Mouse (Mus musculus) cerebellum, adult 2 months (tissue): ENCODE measurements at regions not wholly inside any gene's neighbourhood (a gene's known extent, or its start where the extent isn't known, plus 50 kb on each side); places are given as distances from the start of the nearest gene placed in this dataset.

Experiments used
- DNase-seq, 2 experiments: peaks; one replicate each; pipeline ENCODE4 v3.0.0; 2021
- H3K27ac ChIP-seq: fragments of 200-500 bp; 2 replicates; pipeline ENCODE4 v1.5.1; 2012; ENCODE audit warnings: low read length, control low read depth, inconsistent platforms; ENCODE audit not compliant: insufficient read depth
- H3K27me3 ChIP-seq: fragments of 200-500 bp; 2 replicates; pipeline ENCODE4 v1.6.1; 2012; ENCODE audit warnings: inconsistent platforms, mild to moderate bottlenecking, low read length, moderate library complexity; ENCODE audit not compliant: control insufficient read depth, insufficient read depth
- H3K4me1 ChIP-seq: fragments of 200-500 bp; 2 replicates; pipeline ENCODE4 v1.6.1; 2011; ENCODE audit warnings: low read length; ENCODE audit not compliant: control insufficient read depth, insufficient read depth
- H3K4me3 ChIP-seq: fragments of 200-500 bp; replicated peaks from 2 replicates; pipeline ENCODE3; 2011; ENCODE audit warnings: mild to moderate bottlenecking, low read depth, low read length, control low read depth; ENCODE audit not compliant: insufficient read depth
- CTCF ChIP-seq: fragments of 200-500 bp; IDR thresholded peaks from 2 replicates; pipeline ENCODE4 v1.5.1; 2011; ENCODE audit warnings: low read depth, mild to moderate bottlenecking, control low read depth, low read length, moderate library complexity, borderline replicate concordance; ENCODE audit not compliant: insufficient read depth
- POLR2A ChIP-seq: fragments of 200-500 bp; IDR thresholded peaks from 2 replicates; pipeline ENCODE4 v1.6.1; 2011; ENCODE audit warnings: low read length, control low read depth, borderline replicate concordance; ENCODE audit not compliant: insufficient read depth
- WGBS: fragments of 180-500 bp; shearing (Covaris S2); methylation state at CpG from one replicate; pipeline ENCODE4 v1.1.7; 2018; 5-methylcytosine and 5-hydroxymethylcytosine counted together

GRCm38 (mm10) chr5:116934585-116934984 lies 181.3 kb downstream of the Suds3 start:
- 77% methylated on average over 5 of the region's 5 CpGs for WGBS

GRCm38 (mm10) chr5:116934151-116934550 lies 181.8 kb downstream of the Suds3 start:
- no peak for DNase-seq
- 70% methylated on average over 3 of the region's 3 CpGs for WGBS
- no peaks in the 10 kb centered on the region for H3K27me3 ChIP-seq

More at GRCm38 (mm10) chr5:116934585-116934984, 181.3 kb downstream of the Suds3 start:
- Histone ChIP-seq H3K4me3 (no peak overlapping the region), H3K4me1 (no peaks in the 10 kb centered on the region), H3K27ac (no peak overlapping the region), H3K27me3 (no peaks in the 10 kb centered on the region)
- no peak for DNase-seq
- no peak for TF ChIP-seq POLR2A
- TF ChIP-seq CTCF: no peak

GRCm38 (mm10) chr5:116933105-116933504 lies 182.8 kb downstream of the Suds3 start:
- WGBS: 95% methylated on average over 5 of the region's 5 CpGs
- no peaks in the 10 kb centered on the region for H3K27me3 ChIP-seq
- H3K4me3 ChIP-seq: no peak overlapping the region
- no peak overlapping the region for H3K27ac ChIP-seq
- H3K4me1 ChIP-seq: no peaks in the 10 kb centered on the region
- DNase-seq: no peak
- TF ChIP-seq POLR2A (no peak), CTCF (no peak)

More at GRCm38 (mm10) chr5:116934151-116934550, 181.8 kb downstream of the Suds3 start:
- TF ChIP-seq POLR2A: no peak
- no peak for TF ChIP-seq CTCF
- no peak overlapping the region for H3K27ac ChIP-seq
- H3K4me1 ChIP-seq: no peaks in the 10 kb centered on the region
- H3K4me3 ChIP-seq: no peak overlapping the region

GRCm38 (mm10) chr5:116923761-116924160 lies 192.2 kb downstream of the Suds3 start:
- no peak for DNase-seq
- Histone ChIP-seq H3K4me3 (no peak overlapping the region), H3K27ac (no peak overlapping the region), H3K4me1 (no peaks in the 10 kb centered on the region), H3K27me3 (no peaks in the 10 kb centered on the region)
- WGBS: 61% methylated on average over 4 of the region's 4 CpGs
- TF ChIP-seq POLR2A (no peak), CTCF (no peak)

- DNase-seq: no peak
- Histone ChIP-seq H3K27me3 (no peaks in the 10 kb centered on the region), H3K4me3 (no peak overlapping the region), H3K27ac (no peak overlapping the region), H3K4me1 (no peaks in the 10 kb centered on the region)
- 74% methylated on average over 17 of the region's 17 CpGs for WGBS
- TF ChIP-seq CTCF (no peak), POLR2A (no peak)
Measured at GRCm38 (mm10) chr5:116922059-116922671, 193.7 kb downstream of the Suds3 start.

GRCm38 (mm10) chr5:116914876-116915275 lies 201.0 kb downstream of the Suds3 start:
- Histone ChIP-seq H3K27me3 (no peaks in the 10 kb centered on the region), H3K4me3 (no peak overlapping the region), H3K27ac (no peak overlapping the region), H3K4me1 (no peaks in the 10 kb centered on the region)
- no peak for TF ChIP-seq CTCF
- no peak for TF ChIP-seq POLR2A
- 64% methylated on average over 12 of the region's 12 CpGs for WGBS
- DNase-seq: no peak

- 63% methylated on average over 5 of the region's 5 CpGs for WGBS
- Histone ChIP-seq H3K4me1 (0 out of 2 replicates have a peak, but pooled peaks cover 3% of the 10 kb centered on the region), H3K27ac (no peak overlapping the region), H3K27me3 (no peaks in the 10 kb centered on the region), H3K4me3 (no peak overlapping the region)
- no peak for DNase-seq
- TF ChIP-seq CTCF (no peak), POLR2A (no peak)
Measured at GRCm38 (mm10) chr5:116900846-116901245, 215.1 kb downstream of the Suds3 start.

- TF ChIP-seq POLR2A: no peak
- TF ChIP-seq CTCF: no peak
- H3K27me3 ChIP-seq: no peaks in the 10 kb centered on the region
- H3K27ac ChIP-seq: no peak overlapping the region
- DNase-seq: no peak
- H3K4me1 ChIP-seq: 0 out of 2 replicates have a peak, but pooled peaks cover 3% of the 10 kb centered on the region
- WGBS: 93% methylated on average over 5 of the region's 5 CpGs
- H3K4me3 ChIP-seq: no peak overlapping the region
Measured at GRCm38 (mm10) chr5:116897391-116897790, 218.5 kb downstream of the Suds3 start.
